Mouse (Mus musculus) CH12.LX (cell line): Measurements from ENCODE around the gene Socs7. TPM values are rescaled to one million over a fixed set of nuclear protein-coding genes. Genes with fewer than 3 reads are reported as not detected.

Experiments
- DNase-seq: peaks from one replicate; pipeline ENCODE4 v3.0.0-alpha.2; 2013; ENCODE audit errors: extremely low read depth
- H3K27ac ChIP-seq: 2 replicates; pipeline ENCODE4 v1.5.1; 2012; ENCODE audit warnings: low read depth, mild to moderate bottlenecking, control low read depth, moderate library complexity; ENCODE audit not compliant: insufficient read depth
- H3K27me3 ChIP-seq: replicated peaks from 2 replicates; pipeline ENCODE3; 2012; ENCODE audit warnings: inconsistent platforms
- H3K36me3 ChIP-seq, 2 experiments: replicated peaks in 1 of 2; 2 replicates each; pipeline versions ENCODE3 to v1.6.1; 2012; ENCODE audit warnings: inconsistent platforms in 1 of 2, low read length in 1 of 2, mild to moderate bottlenecking in 1 of 2, mixed read lengths in 1 of 2, moderate library complexity in 1 of 2; ENCODE audit not compliant: control insufficient read depth in 1 of 2, insufficient read depth in 1 of 2
- H3K4me1 ChIP-seq, 2 experiments: 2 replicates each; pipeline ENCODE4 v1.6.1; 2012; ENCODE audit warnings: inconsistent platforms in 1 of 2, moderate library complexity in 1 of 2; ENCODE audit not compliant: insufficient read depth in 2 of 2, control insufficient read depth in 1 of 2
- H3K4me2 ChIP-seq: 2 replicates; pipeline ENCODE4 v1.6.1; 2012; ENCODE audit warnings: low read depth, mild to moderate bottlenecking, control low read depth; ENCODE audit not compliant: poor library complexity, insufficient read depth, severe bottlenecking
- H3K4me3 ChIP-seq, 3 experiments: fragments of 150-350 bp in 1 of 3; sonication (generic) in 1 of 3; replicated peaks in 1 of 3; 2 replicates each; pipeline versions ENCODE3 to v1.5.1; 2011 to 2012; ENCODE audit warnings: low read depth in 2 of 3, low read length in 2 of 3, mild to moderate bottlenecking in 2 of 3, moderate library complexity in 2 of 3, control low read depth in 1 of 3, improper control_type of control experiment in 1 of 3, inconsistent platforms in 1 of 3, mixed read lengths in 1 of 3; ENCODE audit not compliant: poor library complexity in 1 of 3
- H3K79me2 ChIP-seq: replicated peaks from 2 replicates; pipeline ENCODE4 v1.6.1; 2012; ENCODE audit warnings: mild to moderate bottlenecking, moderate library complexity; ENCODE audit not compliant: control insufficient read depth, poor library complexity, insufficient read depth, severe bottlenecking; ENCODE audit errors: extremely low read depth
- H3K9ac ChIP-seq: 2 replicates; pipeline ENCODE4 v1.6.1; 2012; ENCODE audit warnings: low read depth, mild to moderate bottlenecking, control low read depth, moderate library complexity; ENCODE audit not compliant: insufficient read depth
- H3K9me3 ChIP-seq: replicated peaks from 2 replicates; pipeline ENCODE3; 2012; ENCODE audit warnings: low read length, inconsistent platforms, mixed read lengths
- BHLHE40 ChIP-seq: IDR thresholded peaks from 2 replicates; pipeline ENCODE4 v1.6.1; 2011; ENCODE audit warnings: mild to moderate bottlenecking, low read depth, low read length, improper control_type of control experiment
- CHD1 ChIP-seq: IDR thresholded peaks from 2 replicates; pipeline ENCODE4 v1.6.1; 2012; ENCODE audit warnings: low read depth, low read length, improper control_type of control experiment, inconsistent platforms
- CHD2 ChIP-seq: IDR thresholded peaks from 2 replicates; pipeline ENCODE4 v1.6.1; 2011; ENCODE audit warnings: low read length, improper control_type of control experiment
- CTCF ChIP-seq, 2 experiments: IDR thresholded peaks in 1 of 2; conservative IDR thresholded peaks in 1 of 2; 2 replicates each; pipeline ENCODE4 v1.5.1; 2011 to 2012; ENCODE audit warnings: low read depth in 2 of 2, low read length in 2 of 2, improper control_type of control experiment in 1 of 2, inconsistent platforms in 1 of 2, mild to moderate bottlenecking in 1 of 2, moderate library complexity in 1 of 2
- E2F4 ChIP-seq: IDR thresholded peaks from 2 replicates; pipeline ENCODE4 v1.6.1; 2011; ENCODE audit warnings: low read depth, low read length, improper control_type of control experiment; ENCODE audit not compliant: insufficient replicate concordance
- ELF1 ChIP-seq: IDR thresholded peaks from 2 replicates; pipeline ENCODE4 v1.6.1; 2014; ENCODE audit warnings: low read depth, mild to moderate bottlenecking, inconsistent platforms, low read length, improper control_type of control experiment
- EP300 ChIP-seq: IDR thresholded peaks from 2 replicates; pipeline ENCODE4 v1.6.1; 2011; ENCODE audit warnings: low read length, improper control_type of control experiment
- ETS1 ChIP-seq: conservative IDR thresholded peaks from 2 replicates; pipeline ENCODE4 v1.6.1; 2012; ENCODE audit warnings: low read depth, mild to moderate bottlenecking, inconsistent platforms, low read length, improper control_type of control experiment, moderate library complexity
- GABPA ChIP-seq: IDR thresholded peaks from 2 replicates; pipeline ENCODE4 v1.6.1; 2012; ENCODE audit warnings: low read depth, low read length, improper control_type of control experiment, inconsistent platforms; ENCODE audit not compliant: insufficient replicate concordance
- HCFC1 ChIP-seq: IDR thresholded peaks from 2 replicates; pipeline ENCODE4 v1.6.1; 2012; ENCODE audit warnings: low read depth, mild to moderate bottlenecking, inconsistent platforms, low read length, improper control_type of control experiment
- IRF4 ChIP-seq: IDR thresholded peaks from 2 replicates; pipeline ENCODE4 v1.6.1; 2014; ENCODE audit warnings: low read depth, mild to moderate bottlenecking, inconsistent platforms, low read length, improper control_type of control experiment
- JUN ChIP-seq: IDR thresholded peaks from 2 replicates; pipeline ENCODE4 v1.6.1; 2011; ENCODE audit warnings: low read depth, mild to moderate bottlenecking, low read length, improper control_type of control experiment, moderate library complexity; ENCODE audit not compliant: insufficient read depth
- JUND ChIP-seq: conservative IDR thresholded peaks from 2 replicates; pipeline ENCODE4 v1.6.1; 2011; ENCODE audit warnings: low read depth, low read length, improper control_type of control experiment
- KAT2A ChIP-seq: IDR thresholded peaks from 2 replicates; pipeline ENCODE4 v1.6.1; 2012; ENCODE audit warnings: low read length, improper control_type of control experiment, inconsistent platforms; ENCODE audit not compliant: insufficient replicate concordance
- MAFK ChIP-seq: IDR thresholded peaks from 2 replicates; pipeline ENCODE4 v1.6.1; 2011; ENCODE audit warnings: low read length, improper control_type of control experiment; ENCODE audit not compliant: insufficient replicate concordance
- MAX ChIP-seq: IDR thresholded peaks from 2 replicates; pipeline ENCODE4 v1.6.1; 2011; ENCODE audit warnings: low read length, improper control_type of control experiment
- MAZ ChIP-seq: IDR thresholded peaks from 2 replicates; pipeline ENCODE4 v1.6.1; 2012; ENCODE audit warnings: low read depth, mild to moderate bottlenecking, inconsistent platforms, low read length, improper control_type of control experiment, moderate library complexity
- MEF2A ChIP-seq: IDR thresholded peaks from 2 replicates; pipeline ENCODE4 v1.6.1; 2014; ENCODE audit warnings: low read depth, mild to moderate bottlenecking, inconsistent platforms, low read length, improper control_type of control experiment, borderline replicate concordance
- MXI1 ChIP-seq: IDR thresholded peaks from 2 replicates; pipeline ENCODE4 v1.6.1; 2011; ENCODE audit warnings: mild to moderate bottlenecking, low read depth, low read length, improper control_type of control experiment
- MYC ChIP-seq: IDR thresholded peaks from 2 replicates; pipeline ENCODE4 v1.6.1; 2011; ENCODE audit warnings: low read depth, mild to moderate bottlenecking, improper control_type of control experiment, low read length
- NELFE ChIP-seq: IDR thresholded peaks from 2 replicates; pipeline ENCODE4 v1.6.1; 2011; ENCODE audit warnings: low read depth, low read length, improper control_type of control experiment
- NRF1 ChIP-seq: IDR thresholded peaks from 2 replicates; pipeline ENCODE4 v1.6.1; 2014; ENCODE audit warnings: low read depth, mild to moderate bottlenecking, inconsistent platforms, low read length, improper control_type of control experiment, moderate library complexity
- PAX5 ChIP-seq: IDR thresholded peaks from 2 replicates; pipeline ENCODE4 v1.6.1; 2012; ENCODE audit warnings: low read length, inconsistent platforms, mixed read lengths
- POLR2A ChIP-seq: IDR thresholded peaks from 2 replicates; pipeline ENCODE4 v1.6.1; 2011; ENCODE audit warnings: low read depth, mild to moderate bottlenecking, improper control_type of control experiment, low read length
- POLR2AphosphoS2 ChIP-seq: IDR thresholded peaks from 2 replicates; pipeline ENCODE4 v1.6.1; 2011; ENCODE audit warnings: low read depth, low read length, improper control_type of control experiment
- RAD21 ChIP-seq: IDR thresholded peaks from 2 replicates; pipeline ENCODE4 v1.6.1; 2011; ENCODE audit warnings: low read depth, mild to moderate bottlenecking, low read length, improper control_type of control experiment, moderate library complexity
- RCOR1 ChIP-seq: conservative IDR thresholded peaks from 2 replicates; pipeline ENCODE4 v1.6.1; 2012; ENCODE audit warnings: low read depth, mild to moderate bottlenecking, inconsistent platforms, low read length, improper control_type of control experiment
- SIN3A ChIP-seq: IDR thresholded peaks from 2 replicates; pipeline ENCODE4 v1.6.1; 2012; ENCODE audit warnings: low read length, improper control_type of control experiment, inconsistent platforms
- SMC3 ChIP-seq: IDR thresholded peaks from 2 replicates; pipeline ENCODE4 v1.6.1; 2011; ENCODE audit warnings: low read depth, low read length, improper control_type of control experiment
- TBP ChIP-seq: conservative IDR thresholded peaks from 2 replicates; pipeline ENCODE4 v1.6.1; 2011; ENCODE audit warnings: low read depth, low read length, improper control_type of control experiment
- TCF12 ChIP-seq: IDR thresholded peaks from 2 replicates; pipeline ENCODE4 v1.6.1; 2014; ENCODE audit warnings: low read depth, mild to moderate bottlenecking, inconsistent platforms, low read length, improper control_type of control experiment
- UBTF ChIP-seq: IDR thresholded peaks from 2 replicates; pipeline ENCODE4 v1.6.1; 2012; ENCODE audit warnings: low read depth, mild to moderate bottlenecking, inconsistent platforms, low read length, improper control_type of control experiment, moderate library complexity
- USF1 ChIP-seq: IDR thresholded peaks from 2 replicates; pipeline ENCODE4 v1.6.1; 2014; ENCODE audit warnings: low read depth, mild to moderate bottlenecking, inconsistent platforms, low read length, improper control_type of control experiment
- USF2 ChIP-seq: conservative IDR thresholded peaks from 2 replicates; pipeline ENCODE4 v1.6.1; 2011; ENCODE audit warnings: low read depth, low read length, improper control_type of control experiment
- ZC3H11A ChIP-seq: IDR thresholded peaks from 2 replicates; pipeline ENCODE4 v1.6.1; 2012; ENCODE audit warnings: low read depth, mild to moderate bottlenecking, inconsistent platforms, low read length, improper control_type of control experiment
- ZKSCAN1 ChIP-seq: IDR thresholded peaks from 2 replicates; pipeline ENCODE4 v1.6.1; 2012; ENCODE audit warnings: low read depth, inconsistent platforms, low read length, improper control_type of control experiment, borderline replicate concordance
- ZMIZ1 ChIP-seq: IDR thresholded peaks from 2 replicates; pipeline ENCODE4 v1.6.1; 2012; ENCODE audit warnings: low read depth, mild to moderate bottlenecking, inconsistent platforms, low read length, improper control_type of control experiment
- ZNF384 ChIP-seq: IDR thresholded peaks from 2 replicates; pipeline ENCODE4 v1.6.1; 2012; ENCODE audit warnings: low read depth, low read length, improper control_type of control experiment, inconsistent platforms
- dilution Hi-C: fragments of 300-500 bp; cut with MboI; formaldehyde crosslinking; loops from 2 replicates; pipeline ENCODE4 v1.14.3; 2020; ENCODE audit warnings: low sequenced_read_pairs; ENCODE audit not compliant: extremely low pct_unique_long_range_greater_than_20kb, extremely low pct_ligation_motif_present
- in situ Hi-C: fragments of 300-500 bp; cut with MboI; formaldehyde crosslinking; loops from 3 replicates; pipeline ENCODE4 v1.14.3; 2019; ENCODE audit warnings: low sequenced_read_pairs, low pct_ligation_motif_present, low pct_unique_long_range_greater_than_20kb, mixed read lengths
- polyA plus RNA-seq: library from polyadenylated mRNA; unstranded; fragments of >175 nt; gene quantifications from 2 replicates; pipeline ENCODE4 v1.2.1, GENCODE M21; 2012; ENCODE audit warnings: low read depth; ENCODE audit not compliant: insufficient read length
- total RNA-seq, 2 experiments: library from RNA; depleted of rRNA; stranded (reverse); fragments of 300-350 nt in 1 of 2; fragments of >200 nt in 1 of 2; gene quantifications; 2 replicates each; pipeline ENCODE4 v1.2.3; 2012 to 2014

Gene Socs7
- total and polyA plus RNA-seq, 3 experiments = 11.9 to 17.4 (median 15.1) TPM

DNA sequence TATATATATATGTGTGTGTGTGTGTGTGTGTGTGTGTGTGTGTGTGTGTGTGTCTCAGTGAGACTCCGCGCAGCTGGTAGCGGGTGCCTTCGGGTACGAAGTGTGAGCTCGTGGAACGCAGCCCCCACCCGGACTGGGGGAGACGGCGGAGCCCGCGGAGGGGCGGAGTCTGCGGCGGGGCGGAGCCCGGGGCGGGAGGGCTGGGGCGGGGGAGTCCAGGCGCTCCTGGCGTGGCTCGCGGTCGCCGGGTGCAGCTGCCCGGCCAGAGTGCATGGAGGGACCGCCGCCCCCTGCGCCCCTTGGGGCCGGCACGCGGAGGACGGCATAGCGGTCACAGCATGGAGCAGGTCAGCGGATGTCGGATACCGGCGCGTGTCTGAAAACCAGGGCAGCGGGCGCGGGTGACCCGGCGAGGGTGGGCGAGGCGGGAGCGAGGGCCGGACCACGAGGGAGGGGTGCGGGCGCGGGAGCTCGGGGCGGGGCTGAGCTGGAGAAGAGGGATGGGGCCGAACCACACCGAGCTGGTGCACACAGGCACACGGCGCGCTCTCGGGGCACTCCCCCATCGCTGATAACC is 41.9 kb downstream of the Socs7 start:
- no peak overlapping the region for H3K27ac ChIP-seq
- dilution Hi-C loops = no loop called here
- peaks cover 28 to 68% of the 10 kb centered on the region in 2 experiments for H3K4me1 ChIP-seq
- H3K9me3 ChIP-seq = no peaks in the 10 kb centered on the region
- in situ Hi-C loops = no loop called here
- H3K79me2 ChIP-seq = no peaks in the 10 kb centered on the region
- peak overlapping the region; percentile 79 for H3K4me2 ChIP-seq
- H3K36me3 ChIP-seq = no peaks in the 10 kb centered on the region
- H3K4me3 ChIP-seq = peak overlapping the region; percentile 25 to 56 (median 37)
- no peak for DNase-seq
- TF ChIP-seq CHD2 = no peak
- TF ChIP-seq EP300 = no peak
- TF ChIP-seq POLR2A = no peak
- peak; percentile 38; the same call in 1 of the 2 replicates for TF ChIP-seq SIN3A
- no peak for TF ChIP-seq ELF1
- 0 out of 2 replicates have a peak, but pooled peaks have one; percentile 15 for TF ChIP-seq NELFE
- 0 out of 2 replicates have a peak, but pooled peaks have one; percentile 16 for TF ChIP-seq TCF12
- no peak for TF ChIP-seq PAX5
- TF ChIP-seq KAT2A = no peak
- no peak for TF ChIP-seq HCFC1
- no peak for TF ChIP-seq MAFK
- TF ChIP-seq NRF1 = no peak
- no peak for TF ChIP-seq ZNF384
- no peak for TF ChIP-seq RCOR1
- no peak for TF ChIP-seq TBP
- no peak for TF ChIP-seq SMC3
- TF ChIP-seq MXI1 = peak; percentile 58; the same call in 1 of the 2 replicates
- TF ChIP-seq ETS1 = no peak
- TF ChIP-seq BHLHE40 = no peak
- TF ChIP-seq ZC3H11A = no peak
- TF ChIP-seq IRF4 = 0 out of 2 replicates have a peak, but pooled peaks have one; percentile 17
- TF ChIP-seq MYC = no peak
- TF ChIP-seq GABPA = no peak
- peak; percentile 85 for TF ChIP-seq MAZ
- no peak for TF ChIP-seq ZMIZ1
- TF ChIP-seq POLR2AphosphoS2 = no peak
- TF ChIP-seq MAX = 0 out of 2 replicates have a peak, but pooled peaks have one; percentile 26
- TF ChIP-seq E2F4 = no peak
- TF ChIP-seq MEF2A = no peak
- TF ChIP-seq RAD21 = no peak
- TF ChIP-seq USF1 = no peak
- no peak for TF ChIP-seq ZKSCAN1
- TF ChIP-seq USF2 = no peak
- no peak for TF ChIP-seq CHD1
- TF ChIP-seq CTCF (conservative IDR thresholded peaks at IDR 0.05 in 1 of 2, IDR thresholded peaks at IDR 0.05 in 1 of 2; ENCODE audit: low read depth in 2 of 2, low read length in 2 of 2) = no peak
- no peak for TF ChIP-seq JUND
- no peak for TF ChIP-seq JUN
- TF ChIP-seq UBTF = no peak
- TF ChIP-seq, all 38 proteins: peak for 7
- Histone ChIP-seq H3K9ac (peak overlapping the region; percentile 14; the same call in 1 of the 2 replicates), H3K27me3 (peaks cover 41% of the 10 kb centered on the region)
